Mouse (Mus musculus) CD8-positive naive resting alpha-beta T cell, adult 2 months (primary cell): ENCODE data around the gene Foxc1.

Source experiments
- DNase-seq, 2 experiments: peaks; one replicate each; pipeline ENCODE4 v3.0.0; 2022; ENCODE audit warnings: low read depth in 2 of 2, low spot score in 2 of 2

The Foxc1 gene

DNA sequence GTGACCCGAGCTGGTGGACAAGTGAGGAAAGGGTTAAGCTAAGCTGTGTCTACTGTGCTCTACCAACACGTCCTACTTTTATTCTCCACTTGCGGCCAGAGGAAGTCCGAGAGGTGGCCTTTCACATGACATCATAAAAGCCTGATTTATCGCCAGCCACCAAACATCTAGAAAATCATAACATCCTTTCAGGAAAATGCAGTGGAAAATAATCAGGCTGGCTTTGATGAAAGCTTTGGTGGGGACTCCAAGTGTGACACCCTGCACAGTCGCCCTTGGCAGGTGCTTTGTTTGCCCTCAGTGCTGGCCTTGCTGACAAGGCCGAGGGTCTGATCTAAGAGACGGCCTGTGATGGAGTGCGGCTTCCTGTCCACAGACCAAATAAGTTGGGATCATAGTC, 23.9 kb downstream of the Foxc1 start:
- DNase-seq = no peak

GRCm38 (mm10) chr13:31835802-31836201, 29.4 kb downstream of the Foxc1 start:
- no peak for DNase-seq

DNA sequence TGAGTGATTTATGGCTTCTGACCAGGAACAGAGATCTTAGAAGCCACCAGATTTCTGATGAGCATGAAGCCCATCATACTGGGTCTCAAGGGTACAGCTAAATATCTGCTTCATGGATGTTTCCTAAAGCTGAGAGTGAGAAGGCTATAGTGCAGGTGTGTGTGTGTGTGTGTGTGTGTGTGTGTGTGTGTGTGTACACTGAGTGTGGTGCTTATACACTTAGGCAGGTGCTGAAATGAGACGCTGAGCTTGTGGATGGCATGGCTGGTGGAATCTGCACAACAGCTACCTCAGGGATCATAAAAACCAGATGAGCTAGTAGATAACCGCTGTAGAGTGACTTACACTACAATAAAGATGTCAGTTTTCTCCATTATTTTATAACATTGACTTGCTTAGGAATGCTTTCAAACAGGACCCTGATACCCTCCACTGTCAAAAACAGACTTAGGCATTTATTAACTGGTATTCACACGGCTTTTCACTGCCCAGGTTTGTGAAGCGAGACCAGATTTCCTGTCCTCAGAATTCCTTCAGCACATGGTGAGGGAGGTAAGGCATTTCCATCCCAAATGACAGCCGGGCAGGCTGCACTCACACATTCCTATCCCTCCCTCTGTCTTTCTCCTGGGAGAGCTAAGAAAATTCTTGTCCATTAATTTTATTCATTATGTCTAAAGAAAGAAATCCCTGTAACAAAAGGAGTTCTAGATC, 43.0 kb downstream of the Foxc1 start:
- no peak for DNase-seq

GRCm38 (mm10) chr13:31853564-31853963, 47.1 kb downstream of the Foxc1 start:
- DNase-seq = no peak

- DNase-seq = no peak
Measured at GRCm38 (mm10) chr13:31854000-31854399, 47.6 kb downstream of the Foxc1 start.

DNA sequence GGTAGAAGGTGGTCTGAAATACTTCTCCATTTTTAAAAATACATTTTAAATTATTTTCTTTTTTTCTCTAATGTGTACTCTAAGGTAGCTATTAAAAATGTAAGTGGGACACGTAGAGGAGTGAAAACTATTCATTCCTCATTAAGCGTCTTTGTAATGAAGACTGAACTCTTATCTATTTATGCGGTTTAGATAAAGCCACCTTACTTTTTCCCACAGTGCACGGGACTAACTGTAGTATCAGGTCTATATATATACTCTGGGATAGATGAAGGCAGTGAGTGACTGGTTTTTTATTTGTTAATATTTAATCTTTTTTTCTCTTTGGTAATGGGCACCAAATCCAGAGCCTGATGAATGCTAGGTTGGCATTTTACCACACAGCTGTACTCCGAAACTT, 53.8 kb downstream of the Foxc1 start:
- no peak for DNase-seq
